Mouse (Mus musculus): Measurements from ENCODE around the gene Hist1h2bk.

DNA sequence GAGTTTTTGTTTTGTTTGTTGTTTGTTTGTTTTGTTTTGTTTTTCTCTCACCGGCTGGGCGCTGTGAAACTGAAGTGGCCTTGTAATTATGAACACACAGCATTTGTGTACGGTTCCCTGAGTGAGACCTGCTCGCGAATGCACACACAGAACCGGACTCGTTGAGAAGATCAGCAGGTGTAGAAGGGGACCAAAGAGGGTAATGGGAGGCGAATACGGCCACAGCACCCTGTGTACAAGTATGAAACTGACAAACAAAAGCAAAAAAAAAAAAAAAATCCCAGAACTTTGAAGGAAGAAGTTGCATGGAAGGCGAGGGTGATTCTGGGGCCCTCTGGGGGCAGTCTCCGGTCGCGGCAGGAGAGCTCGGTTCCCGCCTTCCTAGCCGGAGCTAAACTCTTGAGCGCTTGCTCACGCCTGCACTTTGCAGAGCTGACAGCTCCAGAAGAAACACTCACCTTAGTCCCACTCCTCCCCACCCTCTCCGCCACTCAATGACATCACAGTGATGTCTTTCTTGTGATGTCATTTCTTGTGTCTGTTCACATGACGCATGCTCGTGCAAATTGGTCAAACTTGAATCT, 40.2 kb upstream of the Hist1h2bk start:
- TF ChIP-seq CTCF (IDR thresholded peaks at IDR 0.05; ENCODE audit: extremely low read depth, insufficient read depth, low read length) (no peak), POLR2A (IDR thresholded peaks at IDR 0.05; ENCODE audit: extremely low read depth, insufficient read depth, low read length) (no peak)

Data from cortical plate, adult 2 months (tissue).